Mouse (Mus musculus): Measurements from ENCODE around the gene Txn2. TPM values are rescaled to one million over a fixed set of nuclear protein-coding genes. Genes with fewer than 3 reads are reported as not detected.

Txn2 gene
- total and polyA plus RNA-seq, 2 experiments from 2014 or later, result 39.9 to 182 TPM

DNA sequence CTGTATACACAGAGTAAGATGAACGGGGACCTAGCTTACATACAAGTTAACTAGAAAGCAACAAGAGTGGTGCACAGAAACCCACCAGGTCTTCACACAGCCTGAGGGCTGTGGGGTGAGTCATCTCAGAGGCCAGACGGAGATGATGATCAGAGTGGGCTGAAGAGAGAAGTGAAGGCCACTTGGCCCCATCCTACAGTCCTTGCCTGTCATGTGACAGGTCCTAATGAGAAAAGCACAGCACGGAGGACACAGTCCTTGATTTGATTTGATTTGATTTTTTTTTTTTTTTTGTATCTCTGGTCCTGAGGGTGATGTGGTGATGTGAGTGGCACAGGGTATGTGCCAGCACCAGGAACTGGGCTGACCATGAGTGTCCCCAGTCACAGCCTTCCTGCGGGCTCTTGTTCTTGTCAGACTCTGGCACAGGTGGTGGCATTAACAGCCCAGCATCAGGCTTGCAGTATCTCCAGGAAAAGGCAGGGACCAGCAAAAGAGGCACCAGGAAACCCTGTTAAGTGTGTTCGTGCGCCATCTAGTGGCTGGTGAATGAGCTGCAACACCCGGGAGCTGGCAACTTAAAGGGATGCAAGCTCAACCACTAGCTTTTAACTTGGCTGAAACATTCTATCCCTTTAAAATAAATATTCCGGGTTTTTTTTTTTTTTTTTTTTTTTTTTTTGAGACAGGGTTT is 11.8 kb downstream of the Txn2 start:
- DNase-seq (ENCODE audit: low spot score) (peak; percentile 93), ATAC-seq (ENCODE audit: low FRiP score) (no peak)
- 46% methylated on average over 8 of the region's 8 CpGs for WGBS
- no peak overlapping the region for H3K4me3 ChIP-seq (ENCODE audit: low read depth, low read length)
- peak; percentile 89 for TF ChIP-seq CTCF (IDR thresholded peaks at IDR 0.05)
- no peaks in the 10 kb centered on the region for H3K9me3 ChIP-seq (ENCODE audit: low read length)
- no peak overlapping the region for H3K27ac ChIP-seq (ENCODE audit: low read depth, low read length)
- H3K4me1 ChIP-seq (ENCODE audit: insufficient read depth, low read length), result no peaks in the 10 kb centered on the region
- H3K4me2 ChIP-seq (ENCODE audit: low read depth, low read length, poor library complexity, severe bottlenecking), result no peak overlapping the region
- no peaks in the 10 kb centered on the region for H3K27me3 ChIP-seq (ENCODE audit: insufficient read depth, low read length)
- peaks cover 36% of the 10 kb centered on the region for H3K36me3 ChIP-seq (ENCODE audit: insufficient read depth, low read length)
- H3K9ac ChIP-seq (replicated peaks; ENCODE audit: low read length, poor library complexity, severe bottlenecking), result no peak overlapping the region

DNA sequence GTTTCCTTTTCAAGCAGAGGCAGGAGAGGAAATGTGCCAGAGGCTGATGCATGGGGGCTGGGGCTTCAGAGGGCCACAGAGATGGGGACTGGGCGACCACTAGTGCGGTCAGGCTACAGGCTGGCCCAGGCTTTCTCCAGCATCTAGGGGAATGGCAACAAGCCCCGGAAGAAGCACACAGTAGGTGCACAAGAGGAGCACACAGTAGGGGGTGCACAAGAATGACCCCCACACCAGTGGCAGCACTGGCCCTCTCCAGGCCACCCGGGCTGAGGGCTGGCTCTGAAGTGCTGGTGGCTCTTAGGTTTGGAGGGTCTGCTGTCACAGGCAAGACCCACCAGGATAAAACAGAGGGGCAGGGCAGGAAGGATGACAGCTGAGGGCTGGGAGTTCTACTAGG is 13.5 kb downstream of the Txn2 start:
- Histone ChIP-seq H3K4me3 (ENCODE audit: low read depth, low read length) (no peak overlapping the region), H3K4me1 (ENCODE audit: insufficient read depth, low read length) (no peaks in the 10 kb centered on the region), H3K27ac (ENCODE audit: low read depth, low read length) (no peak overlapping the region), H3K36me3 (ENCODE audit: insufficient read depth, low read length) (peaks cover 29% of the 10 kb centered on the region), H3K4me2 (ENCODE audit: low read depth, low read length, poor library complexity, severe bottlenecking) (no peak overlapping the region), H3K9ac (replicated peaks; ENCODE audit: low read length, poor library complexity, severe bottlenecking) (no peak overlapping the region), H3K9me3 (ENCODE audit: low read length) (no peaks in the 10 kb centered on the region), H3K27me3 (ENCODE audit: insufficient read depth, low read length) (no peaks in the 10 kb centered on the region)
- no peak for DNase-seq (ENCODE audit: low spot score)
- TF ChIP-seq CTCF (IDR thresholded peaks at IDR 0.05), result no peak
- WGBS, result 96% methylated on average over 4 of the region's 4 CpGs
- ATAC-seq (ENCODE audit: low FRiP score), result no peak

DNA sequence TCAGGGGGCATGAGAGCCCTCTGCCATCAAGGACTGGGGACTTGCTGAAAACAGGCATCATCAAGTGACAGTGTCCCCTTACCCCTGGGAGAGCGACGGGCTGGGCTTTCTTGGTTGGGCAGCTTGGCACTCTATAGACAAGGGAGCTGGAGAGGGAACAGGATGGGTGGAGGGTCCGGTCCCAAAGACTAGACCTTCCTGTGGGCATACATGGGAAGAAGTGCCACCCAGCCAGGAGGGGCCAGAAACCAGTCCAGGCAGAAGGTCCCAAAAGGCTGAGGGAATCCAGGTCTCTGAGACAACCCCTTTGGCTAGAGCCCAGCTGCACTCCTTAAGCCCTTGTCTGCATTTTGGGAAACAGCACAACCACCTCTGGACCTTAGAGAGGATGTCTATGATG is 14.3 kb downstream of the Txn2 start:
- H3K4me1 ChIP-seq (ENCODE audit: insufficient read depth, low read length), result no peaks in the 10 kb centered on the region
- no peak overlapping the region for H3K4me2 ChIP-seq (ENCODE audit: low read depth, low read length, poor library complexity, severe bottlenecking)
- no peak overlapping the region for H3K4me3 ChIP-seq (ENCODE audit: low read depth, low read length)
- H3K27ac ChIP-seq (ENCODE audit: low read depth, low read length), result no peak overlapping the region
- H3K9ac ChIP-seq (replicated peaks; ENCODE audit: low read length, poor library complexity, severe bottlenecking), result no peak overlapping the region
- 98% methylated on average over 3 of the region's 3 CpGs for WGBS
- H3K9me3 ChIP-seq (ENCODE audit: low read length), result no peaks in the 10 kb centered on the region
- H3K27me3 ChIP-seq (ENCODE audit: insufficient read depth, low read length), result no peaks in the 10 kb centered on the region
- H3K36me3 ChIP-seq (ENCODE audit: insufficient read depth, low read length), result peaks cover 26% of the 10 kb centered on the region
- DNase-seq (ENCODE audit: low spot score) (no peak), ATAC-seq (ENCODE audit: low FRiP score) (no peak)
- TF ChIP-seq CTCF (IDR thresholded peaks at IDR 0.05), result no peak

DNA sequence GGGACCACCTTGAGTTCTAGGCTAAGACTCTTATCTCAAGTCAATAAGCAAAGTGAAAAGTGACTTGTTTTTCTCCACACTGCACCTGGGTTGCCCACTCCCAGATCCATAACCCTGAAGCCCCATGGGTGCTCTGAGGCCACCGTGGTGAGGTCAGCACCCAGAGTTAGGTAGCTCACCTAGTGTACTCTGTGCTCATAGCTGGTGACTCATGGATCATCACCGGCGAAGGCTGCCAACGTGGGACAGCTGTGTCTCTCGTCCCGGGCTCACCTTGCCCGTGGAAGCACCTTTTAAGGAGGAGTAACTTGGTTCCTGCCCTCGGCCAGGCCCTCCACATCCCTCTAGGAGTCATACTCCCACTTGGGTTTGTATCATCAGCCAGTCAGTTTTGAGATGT is 15.8 kb downstream of the Txn2 start:
- 89% methylated on average over 8 of the region's 8 CpGs for WGBS
- Histone ChIP-seq H3K4me1 (ENCODE audit: insufficient read depth, low read length) (no peaks in the 10 kb centered on the region), H3K27ac (ENCODE audit: low read depth, low read length) (no peak overlapping the region), H3K9me3 (ENCODE audit: low read length) (no peaks in the 10 kb centered on the region), H3K4me3 (ENCODE audit: low read depth, low read length) (no peak overlapping the region), H3K9ac (replicated peaks; ENCODE audit: low read length, poor library complexity, severe bottlenecking) (no peak overlapping the region), H3K36me3 (ENCODE audit: insufficient read depth, low read length) (peaks cover 20% of the 10 kb centered on the region), H3K4me2 (ENCODE audit: low read depth, low read length, poor library complexity, severe bottlenecking) (no peak overlapping the region), H3K27me3 (ENCODE audit: insufficient read depth, low read length) (no peaks in the 10 kb centered on the region)
- DNase-seq (ENCODE audit: low spot score), result no peak
- ATAC-seq (ENCODE audit: low FRiP score), result no peak
- TF ChIP-seq CTCF (IDR thresholded peaks at IDR 0.05), result no peak

DNA sequence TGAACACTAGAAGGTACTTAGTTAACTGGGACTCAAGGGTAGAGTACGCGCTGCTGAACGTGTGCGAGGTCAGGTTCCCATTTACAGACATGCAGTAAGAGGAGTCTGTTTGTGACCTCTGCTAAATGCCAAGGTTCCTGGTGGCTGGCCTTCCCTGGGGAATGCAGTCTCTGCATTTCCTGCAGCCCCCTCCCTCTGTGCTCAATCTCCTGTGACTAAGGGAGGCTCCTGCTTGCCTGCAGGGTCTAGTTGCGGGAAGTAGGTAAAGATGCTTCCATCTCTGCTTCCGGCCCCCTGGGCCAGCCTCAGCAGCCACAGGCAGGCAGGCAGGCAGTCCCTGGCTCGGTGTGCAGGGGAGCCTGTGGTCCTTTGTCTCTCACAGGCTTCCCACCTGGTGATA is 16.2 kb downstream of the Txn2 start:
- TF ChIP-seq CTCF (IDR thresholded peaks at IDR 0.05), result no peak
- H3K4me2 ChIP-seq (ENCODE audit: low read depth, low read length, poor library complexity, severe bottlenecking), result no peak overlapping the region
- H3K27me3 ChIP-seq (ENCODE audit: insufficient read depth, low read length), result no peaks in the 10 kb centered on the region
- DNase-seq (ENCODE audit: low spot score), result no peak
- H3K36me3 ChIP-seq (ENCODE audit: insufficient read depth, low read length), result peaks cover 20% of the 10 kb centered on the region
- WGBS, result 61% methylated on average over 7 of the region's 7 CpGs
- H3K4me1 ChIP-seq (ENCODE audit: insufficient read depth, low read length), result no peaks in the 10 kb centered on the region
- no peaks in the 10 kb centered on the region for H3K9me3 ChIP-seq (ENCODE audit: low read length)
- H3K9ac ChIP-seq (replicated peaks; ENCODE audit: low read length, poor library complexity, severe bottlenecking), result 0 out of 2 replicates have a peak overlapping the region, but pooled peaks have one; percentile 13
- ATAC-seq (ENCODE audit: low FRiP score), result no peak
- H3K27ac ChIP-seq (ENCODE audit: low read depth, low read length), result no peak overlapping the region
- H3K4me3 ChIP-seq (ENCODE audit: low read depth, low read length), result no peak overlapping the region

DNA sequence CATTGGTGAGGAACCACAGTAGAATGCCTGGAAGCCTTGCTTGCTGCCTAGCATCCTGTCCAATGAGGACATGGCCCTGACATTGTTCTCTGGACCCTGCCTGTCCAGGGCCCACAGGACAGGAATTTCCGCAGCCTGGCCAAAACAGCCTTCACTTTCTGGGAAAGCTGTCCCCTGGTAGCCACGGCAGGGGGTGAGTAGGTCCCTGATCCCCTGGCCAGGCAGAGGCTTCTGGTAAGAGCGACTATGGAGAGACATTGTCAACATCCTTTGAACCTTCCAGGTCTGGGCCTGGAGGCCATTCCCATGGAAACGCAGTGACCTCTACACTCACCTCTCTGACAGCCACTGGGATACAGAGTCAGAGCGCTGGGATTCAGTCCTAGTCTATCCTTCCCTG is 16.8 kb downstream of the Txn2 start:
- 53% methylated on average over 5 of the region's 5 CpGs for WGBS
- Histone ChIP-seq H3K27me3 (ENCODE audit: insufficient read depth, low read length) (no peaks in the 10 kb centered on the region), H3K27ac (ENCODE audit: low read depth, low read length) (no peak overlapping the region), H3K9ac (replicated peaks; ENCODE audit: low read length, poor library complexity, severe bottlenecking) (no peak overlapping the region), H3K9me3 (ENCODE audit: low read length) (no peaks in the 10 kb centered on the region), H3K4me1 (ENCODE audit: insufficient read depth, low read length) (no peaks in the 10 kb centered on the region), H3K4me3 (ENCODE audit: low read depth, low read length) (no peak overlapping the region), H3K36me3 (ENCODE audit: insufficient read depth, low read length) (peaks cover 20% of the 10 kb centered on the region), H3K4me2 (ENCODE audit: low read depth, low read length, poor library complexity, severe bottlenecking) (no peak overlapping the region)
- ATAC-seq (ENCODE audit: low FRiP score) (no peak), DNase-seq (ENCODE audit: low spot score) (no peak)
- TF ChIP-seq CTCF (IDR thresholded peaks at IDR 0.05), result no peak
